Mouse (Mus musculus): ENCODE data around the gene Fam57a. TPM values are rescaled to one million over a fixed set of nuclear protein-coding genes. Genes with fewer than 3 reads are reported as not detected.

Gene Fam57a
- polyA plus RNA-seq, 1 experiment from 2014 or later, result 33.8 TPM

DNA sequence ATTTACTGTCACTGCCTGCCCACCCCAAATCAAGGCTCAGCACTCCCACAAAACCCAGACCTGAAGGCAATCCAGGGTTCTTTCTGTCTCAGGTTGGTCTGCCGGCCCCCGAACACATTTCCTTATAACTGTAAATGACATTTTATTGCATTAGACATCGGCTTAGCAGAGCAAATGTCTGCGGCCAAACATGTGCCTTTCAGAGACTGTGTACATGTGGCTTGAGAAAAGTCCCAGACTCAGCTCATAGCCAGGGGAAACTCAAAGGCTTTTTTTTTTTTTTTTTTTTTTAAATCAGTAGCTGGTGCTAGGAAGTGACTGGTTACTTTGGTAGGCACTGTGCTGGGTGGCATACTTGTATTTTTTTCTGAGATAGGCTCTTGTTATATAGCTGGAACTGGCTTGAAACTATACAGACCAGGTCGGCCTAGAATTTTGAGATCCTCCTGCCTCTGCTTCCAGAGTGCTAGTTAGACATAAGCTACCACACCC, 36.6 kb downstream of the Fam57a start:
- Histone ChIP-seq H3K36me3 (ENCODE audit: insufficient read depth, low read length) (peaks cover 6% of the 10 kb centered on the region; the same call in 1 of the 2 replicates), H3K27me3 (replicated peaks; ENCODE audit: insufficient read depth, low read length) (no peaks in the 10 kb centered on the region), H3K4me3 (ENCODE audit: low read depth, low read length) (no peak overlapping the region), H3K4me2 (replicated peaks; ENCODE audit: low read depth, low read length) (no peak overlapping the region), H3K9ac (replicated peaks; ENCODE audit: low read depth) (no peak overlapping the region), H3K27ac (ENCODE audit: low read length) (peak overlapping the region; percentile 96), H3K9me3 (ENCODE audit: low read length) (no peaks in the 10 kb centered on the region), H3K4me1 (ENCODE audit: insufficient read depth, low read depth, low read length) (no peaks in the 10 kb centered on the region)
- no peak for TF ChIP-seq EP300 (IDR thresholded peaks at IDR 0.05)
- TF ChIP-seq CTCF (IDR thresholded peaks at IDR 0.05), result no peak
- DNase-seq (ENCODE audit: low spot score) (no peak), ATAC-seq (no peak)
- 92% methylated on average over 5 of the region's 5 CpGs for WGBS

DNA sequence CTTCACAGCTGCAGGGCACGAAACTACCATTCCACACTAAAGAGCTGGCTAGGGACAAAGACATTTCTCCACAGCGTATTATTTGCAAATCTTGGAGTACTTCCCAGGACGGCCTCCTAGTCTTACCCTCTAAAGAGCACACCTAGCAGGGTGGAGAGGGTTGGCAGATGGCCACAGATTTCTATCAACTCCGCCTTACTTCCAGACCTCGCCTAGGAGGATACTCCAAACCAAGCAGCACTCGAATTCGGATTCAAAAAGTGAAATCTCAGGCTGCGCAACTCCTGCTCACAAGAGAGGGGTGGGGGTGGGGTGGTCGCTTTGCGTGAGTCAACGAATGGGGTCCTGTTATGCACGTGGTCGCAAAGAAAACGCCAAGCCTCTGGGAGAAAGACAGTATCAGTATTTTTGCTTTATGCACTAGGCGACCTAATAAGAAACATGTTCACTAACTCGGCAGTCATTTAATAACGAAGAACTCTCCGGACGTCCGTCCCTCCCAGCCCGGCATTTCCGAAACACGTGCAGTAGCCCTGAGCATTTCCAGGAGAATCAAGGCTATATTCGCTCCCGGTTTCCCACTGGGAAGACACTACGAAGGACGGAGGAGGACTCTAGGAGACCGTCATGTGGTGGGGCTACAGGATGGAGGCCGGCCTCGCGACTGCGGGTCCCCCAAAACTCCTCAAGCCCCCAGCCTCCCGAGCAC, 37.4 kb downstream of the Fam57a start:
- H3K4me2 ChIP-seq (replicated peaks; ENCODE audit: low read depth, low read length), result peak overlapping the region; percentile 91
- H3K4me3 ChIP-seq (ENCODE audit: low read depth, low read length), result peak overlapping the region; percentile 79
- ATAC-seq, result peak; percentile 81
- no peaks in the 10 kb centered on the region for H3K27me3 ChIP-seq (replicated peaks; ENCODE audit: insufficient read depth, low read length)
- H3K27ac ChIP-seq (ENCODE audit: low read length), result peak overlapping the region; percentile 96
- WGBS, result 2% methylated on average over 33 of the region's 33 CpGs
- H3K36me3 ChIP-seq (ENCODE audit: insufficient read depth, low read length), result peaks cover 9% of the 10 kb centered on the region; the same call in 1 of the 2 replicates
- H3K4me1 ChIP-seq (ENCODE audit: insufficient read depth, low read depth, low read length), result no peaks in the 10 kb centered on the region
- TF ChIP-seq CTCF (IDR thresholded peaks at IDR 0.05) (no peak), EP300 (IDR thresholded peaks at IDR 0.05) (peak; percentile 66)
- no peaks in the 10 kb centered on the region for H3K9me3 ChIP-seq (ENCODE audit: low read length)
- H3K9ac ChIP-seq (replicated peaks; ENCODE audit: low read depth), result peak overlapping the region; percentile 77
- peak; percentile 94 for DNase-seq (ENCODE audit: low spot score)

DNA sequence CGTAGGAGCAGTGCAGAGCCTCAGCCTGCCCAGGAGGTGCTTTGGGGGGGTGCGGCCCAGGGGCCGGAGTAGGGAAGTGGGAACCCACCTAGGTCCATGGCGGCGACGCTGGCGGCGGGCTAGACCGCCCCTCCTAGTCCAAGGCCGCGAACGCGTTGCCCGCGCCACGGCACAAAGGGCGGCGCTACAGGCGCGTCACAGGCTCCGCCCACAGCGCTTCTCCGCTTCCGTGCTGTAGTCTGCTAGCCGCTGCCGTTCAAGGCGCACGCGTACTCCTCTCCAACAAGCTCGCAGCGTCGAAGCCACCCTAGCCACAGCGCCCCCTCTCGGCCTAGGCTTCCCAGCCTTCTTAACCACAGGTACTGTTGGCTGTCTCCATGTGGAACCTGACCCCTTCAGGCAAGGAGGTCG, 37.9 kb downstream of the Fam57a start, which contains the start of the genes Dbil5 and Gemin4:
Gene Dbil5 (plus strand): TSS at position 219 of the 411 bp plus-strand sequence.
Gene Gemin4 (minus strand): TSS at position 275 of the 411 bp plus-strand sequence.
- H3K36me3 ChIP-seq (ENCODE audit: insufficient read depth, low read length), result peaks cover 12% of the 10 kb centered on the region; the same call in 1 of the 2 replicates
- WGBS, result 0% methylated on average over 35 of the region's 35 CpGs

GRCm38 (mm10) chr11:76224631-76225030, 45.2 kb downstream of the Fam57a start:
- H3K4me1 ChIP-seq (ENCODE audit: insufficient read depth, low read depth, low read length), result no peaks in the 10 kb centered on the region
- no peak for TF ChIP-seq CTCF (IDR thresholded peaks at IDR 0.05)
- TF ChIP-seq EP300 (IDR thresholded peaks at IDR 0.05), result no peak
- DNase-seq (ENCODE audit: low spot score) (no peak), ATAC-seq (no peak)
- peaks cover 10% of the 10 kb centered on the region; the same call in 1 of the 2 replicates for H3K36me3 ChIP-seq (ENCODE audit: insufficient read depth, low read length)
- H3K4me2 ChIP-seq (replicated peaks; ENCODE audit: low read depth, low read length), result no peak overlapping the region
- 82% methylated on average over 5 of the region's 5 CpGs for WGBS
- H3K9ac ChIP-seq (replicated peaks; ENCODE audit: low read depth), result no peak overlapping the region
- no peak overlapping the region for H3K27ac ChIP-seq (ENCODE audit: low read length)
- no peak overlapping the region for H3K4me3 ChIP-seq (ENCODE audit: low read depth, low read length)
- H3K9me3 ChIP-seq (ENCODE audit: low read length), result no peaks in the 10 kb centered on the region
- no peaks in the 10 kb centered on the region for H3K27me3 ChIP-seq (replicated peaks; ENCODE audit: insufficient read depth, low read length)

More for the DNA sequence above, 37.9 kb downstream of the Fam57a start, which contains the start of the genes Dbil5 and Gemin4:
- Histone ChIP-seq H3K9me3 (ENCODE audit: low read length) (no peaks in the 10 kb centered on the region), H3K27me3 (replicated peaks; ENCODE audit: insufficient read depth, low read length) (no peaks in the 10 kb centered on the region), H3K9ac (replicated peaks; ENCODE audit: low read depth) (peak within 1 kb of the TSS; percentile 77), H3K27ac (ENCODE audit: low read length) (peak within 1 kb of the TSS; percentile 96), H3K4me3 (ENCODE audit: low read depth, low read length) (peak within 1 kb of the TSS; percentile 79), H3K4me2 (replicated peaks; ENCODE audit: low read depth, low read length) (peak within 1 kb of the TSS; percentile 91), H3K4me1 (ENCODE audit: insufficient read depth, low read depth, low read length) (no peaks in the 10 kb centered on the region)
- no peak for TF ChIP-seq EP300 (IDR thresholded peaks at IDR 0.05)
- TF ChIP-seq CTCF (IDR thresholded peaks at IDR 0.05), result peak; percentile 99
- ATAC-seq (peak; percentile 98), DNase-seq (ENCODE audit: low spot score) (peak; percentile 99)

DNA sequence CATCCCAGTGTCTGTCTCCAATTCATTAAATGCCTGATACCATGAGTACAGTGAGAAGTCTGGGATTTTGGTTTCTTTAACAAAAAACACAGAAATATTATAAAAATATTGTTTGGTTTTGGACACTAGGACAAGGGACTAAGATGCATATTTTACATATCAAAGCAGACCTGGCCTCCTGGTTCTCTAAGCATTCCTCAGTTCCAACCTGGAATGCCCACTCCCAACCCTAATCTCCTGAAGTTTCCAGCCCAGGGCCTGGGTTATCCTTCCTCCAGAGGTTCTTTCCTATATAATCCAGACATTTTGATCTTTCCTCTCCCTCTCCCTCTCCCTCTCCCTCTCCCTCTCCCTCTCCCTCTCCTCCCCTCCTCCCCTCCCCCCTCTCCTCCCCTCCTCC, 45.6 kb downstream of the Fam57a start:
- H3K9ac ChIP-seq (replicated peaks; ENCODE audit: low read depth), result no peak overlapping the region
- H3K27ac ChIP-seq (ENCODE audit: low read length), result no peak overlapping the region
- no peaks in the 10 kb centered on the region for H3K27me3 ChIP-seq (replicated peaks; ENCODE audit: insufficient read depth, low read length)
- TF ChIP-seq CTCF (IDR thresholded peaks at IDR 0.05), result no peak
- TF ChIP-seq EP300 (IDR thresholded peaks at IDR 0.05), result no peak
- ATAC-seq, result no peak
- no peaks in the 10 kb centered on the region for H3K4me1 ChIP-seq (ENCODE audit: insufficient read depth, low read depth, low read length)
- no peaks in the 10 kb centered on the region for H3K9me3 ChIP-seq (ENCODE audit: low read length)
- peaks cover 10% of the 10 kb centered on the region; the same call in 1 of the 2 replicates for H3K36me3 ChIP-seq (ENCODE audit: insufficient read depth, low read length)
- H3K4me3 ChIP-seq (ENCODE audit: low read depth, low read length), result no peak overlapping the region
- DNase-seq (ENCODE audit: low spot score), result no peak
- no peak overlapping the region for H3K4me2 ChIP-seq (replicated peaks; ENCODE audit: low read depth, low read length)

GRCm38 (mm10) chr11:76236136-76236535, 56.7 kb downstream of the Fam57a start:
- Histone ChIP-seq H3K9ac (replicated peaks; ENCODE audit: low read depth) (no peak overlapping the region), H3K4me3 (ENCODE audit: low read depth, low read length) (no peak overlapping the region), H3K9me3 (ENCODE audit: low read length) (no peaks in the 10 kb centered on the region), H3K4me2 (replicated peaks; ENCODE audit: low read depth, low read length) (no peak overlapping the region), H3K27ac (ENCODE audit: low read length) (no peak overlapping the region), H3K27me3 (replicated peaks; ENCODE audit: insufficient read depth, low read length) (no peaks in the 10 kb centered on the region), H3K36me3 (ENCODE audit: insufficient read depth, low read length) (peaks cover 38% of the 10 kb centered on the region), H3K4me1 (ENCODE audit: insufficient read depth, low read depth, low read length) (no peaks in the 10 kb centered on the region)
- no peak for ATAC-seq
- no peak for TF ChIP-seq CTCF (IDR thresholded peaks at IDR 0.05)
- TF ChIP-seq EP300 (IDR thresholded peaks at IDR 0.05), result no peak
- WGBS, result 94% methylated on average over 3 of the region's 3 CpGs
- DNase-seq (ENCODE audit: low spot score), result no peak

All from lung, postnatal 0 days (tissue).